Mouse (Mus musculus) MEL (cell line): Measurements from ENCODE around the gene Slc25a48. TPM values are rescaled to one million over a fixed set of nuclear protein-coding genes. Genes with fewer than 3 reads are reported as not detected.

Source experiments
- DNase-seq: peaks from one replicate; pipeline ENCODE4 v3.0.0; 2011; ENCODE audit warnings: low read depth, low spot score
- H3K27ac ChIP-seq: 2 replicates; pipeline ENCODE4 v1.5.1; 2012; ENCODE audit warnings: low read depth, mild to moderate bottlenecking, control low read depth, low read length, moderate library complexity; ENCODE audit not compliant: control insufficient read depth
- H3K27me3 ChIP-seq, 2 experiments: fragments of 150-350 bp in 1 of 2; sonication (generic) in 1 of 2; 2 replicates each; pipeline ENCODE4 v1.6.1; 2012; ENCODE audit warnings: low read length in 2 of 2, mild to moderate bottlenecking in 2 of 2, improper control_type of control experiment in 1 of 2, moderate library complexity in 1 of 2; ENCODE audit not compliant: insufficient read depth in 2 of 2, control insufficient read depth in 1 of 2
- H3K36me3 ChIP-seq, 2 experiments: 2 replicates each; pipeline ENCODE4 v1.6.1; 2012 to 2014; ENCODE audit warnings: low read length in 2 of 2, improper control_type of control experiment in 1 of 2, inconsistent platforms in 1 of 2, mild to moderate bottlenecking in 1 of 2; ENCODE audit not compliant: insufficient read depth in 2 of 2, control insufficient read depth in 1 of 2
- H3K4me1 ChIP-seq, 2 experiments: fragments of 150-350 bp in 1 of 2; sonication (generic) in 1 of 2; 2 replicates each; pipeline ENCODE4 v1.6.1; 2012; ENCODE audit warnings: low read length in 2 of 2, improper control_type of control experiment in 1 of 2, mild to moderate bottlenecking in 1 of 2; ENCODE audit not compliant: insufficient read depth in 2 of 2, control insufficient read depth in 1 of 2
- H3K4me3 ChIP-seq, 2 experiments: fragments of 150-350 bp in 1 of 2; sonication (generic) in 1 of 2; 2 replicates each; pipeline ENCODE4 v1.5.1; 2012; ENCODE audit warnings: low read depth in 2 of 2, low read length in 2 of 2, mild to moderate bottlenecking in 2 of 2, moderate library complexity in 2 of 2, control low read depth in 1 of 2, improper control_type of control experiment in 1 of 2; ENCODE audit not compliant: control insufficient read depth in 1 of 2, insufficient read depth in 1 of 2
- H3K79me2 ChIP-seq: 2 replicates; pipeline ENCODE4 v1.6.1; 2012; ENCODE audit warnings: mild to moderate bottlenecking, low read length, moderate library complexity; ENCODE audit not compliant: control insufficient read depth, poor library complexity, insufficient read depth
- H3K9ac ChIP-seq: 2 replicates; pipeline ENCODE4 v1.6.1; 2012; ENCODE audit warnings: low read depth, mild to moderate bottlenecking, control low read depth, low read length, moderate library complexity; ENCODE audit not compliant: control insufficient read depth, poor library complexity, severe bottlenecking
- H3K9me3 ChIP-seq: fragments of 150-350 bp; sonication (generic); replicated peaks from 2 replicates; pipeline ENCODE4 v1.6.1; 2012; ENCODE audit warnings: mild to moderate bottlenecking, low read length, improper control_type of control experiment, moderate library complexity; ENCODE audit not compliant: insufficient read depth
- BHLHE40 ChIP-seq: IDR thresholded peaks from 2 replicates; pipeline ENCODE4 v1.6.1; 2012; ENCODE audit warnings: low read depth, mild to moderate bottlenecking, inconsistent platforms, low read length, improper control_type of control experiment, borderline replicate concordance
- ETS1 ChIP-seq: IDR thresholded peaks from 2 replicates; pipeline ENCODE4 v1.6.1; 2012; ENCODE audit warnings: low read depth, mild to moderate bottlenecking, inconsistent platforms, low read length, improper control_type of control experiment, moderate library complexity
- HCFC1 ChIP-seq: IDR thresholded peaks from 2 replicates; pipeline ENCODE4 v1.6.1; 2012; ENCODE audit warnings: low read depth, mild to moderate bottlenecking, inconsistent platforms, low read length, improper control_type of control experiment, moderate library complexity
- JUND ChIP-seq: IDR thresholded peaks from 2 replicates; pipeline ENCODE4 v1.6.1; 2011; ENCODE audit warnings: low read depth, mild to moderate bottlenecking, improper control_type of control experiment, low read length
- KAT2A ChIP-seq: conservative IDR thresholded peaks from 2 replicates; pipeline ENCODE4 v1.6.1; 2012; ENCODE audit warnings: low read depth, low read length, improper control_type of control experiment, inconsistent platforms
- MAZ ChIP-seq: IDR thresholded peaks from 2 replicates; pipeline ENCODE4 v1.6.1; 2012; ENCODE audit warnings: low read depth, mild to moderate bottlenecking, inconsistent platforms, low read length, improper control_type of control experiment
- MEF2A ChIP-seq: IDR thresholded peaks from 2 replicates; pipeline ENCODE4 v1.6.1; 2014; ENCODE audit warnings: low read depth, mild to moderate bottlenecking, inconsistent platforms, low read length, improper control_type of control experiment; ENCODE audit not compliant: poor library complexity, insufficient replicate concordance, severe bottlenecking; ENCODE audit errors: extremely low read depth
- MYB ChIP-seq: IDR thresholded peaks from 2 replicates; pipeline ENCODE4 v1.6.1; 2011; ENCODE audit warnings: mild to moderate bottlenecking, low read depth, low read length, improper control_type of control experiment
- NELFE ChIP-seq: IDR thresholded peaks from 2 replicates; pipeline ENCODE4 v1.6.1; 2011; ENCODE audit warnings: low read depth, low read length, improper control_type of control experiment
- POLR2A ChIP-seq, 2 experiments: IDR thresholded peaks; 2 replicates each; pipeline ENCODE4 v1.6.1; 2011 to 2012; ENCODE audit warnings: low read length in 2 of 2, mild to moderate bottlenecking in 2 of 2, control low read depth in 1 of 2, improper control_type of control experiment in 1 of 2, low read depth in 1 of 2, moderate library complexity in 1 of 2; ENCODE audit not compliant: control insufficient read depth in 1 of 2, insufficient read depth in 1 of 2, poor library complexity in 1 of 2
- POLR2AphosphoS2 ChIP-seq: IDR thresholded peaks from 2 replicates; pipeline ENCODE4 v1.6.1; 2011; ENCODE audit warnings: low read length, improper control_type of control experiment
- TAL1 ChIP-seq: IDR thresholded peaks from 2 replicates; pipeline ENCODE4 v1.6.1; 2012; ENCODE audit warnings: mild to moderate bottlenecking, inconsistent platforms, low read length, moderate library complexity, mixed read lengths
- USF1 ChIP-seq: IDR thresholded peaks from 2 replicates; pipeline ENCODE4 v1.6.1; 2014; ENCODE audit warnings: low read depth, mild to moderate bottlenecking, inconsistent platforms, low read length, improper control_type of control experiment, moderate library complexity
- ZNF384 ChIP-seq: IDR thresholded peaks from 2 replicates; pipeline ENCODE4 v1.6.1; 2012; ENCODE audit warnings: low read depth, mild to moderate bottlenecking, inconsistent platforms, low read length, improper control_type of control experiment
- polyA plus RNA-seq, 2 experiments: library from polyadenylated mRNA; stranded (reverse) in 1 of 2; unstranded in 1 of 2; fragments of >175 nt in 1 of 2; fragments of >200 nt in 1 of 2; gene quantifications; 2 replicates each; pipeline versions ENCODE4 v1.2.1 to v1.2.4; 2012; ENCODE audit warnings: low replicate concordance in 2 of 2, low read depth in 1 of 2; ENCODE audit not compliant: insufficient read length in 2 of 2, insufficient read depth in 1 of 2, missing spikeins in 1 of 2
- total RNA-seq: library from RNA; depleted of rRNA; stranded (reverse); fragments of 300-350 nt; gene quantifications from 2 replicates; pipeline ENCODE4 v1.2.3, GENCODE M21; 2012

Slc25a48 gene
- total and polyA plus RNA-seq, 3 experiments = not detected

- Histone ChIP-seq H3K27me3 (no peaks in the 10 kb centered on the region), H3K4me1 (no peaks in the 10 kb centered on the region)
Observed at GRCm38 (mm10) chr13:56501866-56502420, 63.8 kb downstream of the Slc25a48 start.

GRCm38 (mm10) chr13:56506871-56507496, 68.8 kb downstream of the Slc25a48 start:
- no peak for TF ChIP-seq HCFC1
- TF ChIP-seq JUND = no peak
- TF ChIP-seq POLR2A (IDR thresholded peaks at IDR 0.05; ENCODE audit: control insufficient read depth in 1 of 2, insufficient read depth in 1 of 2, low read depth in 1 of 2, low read length in 2 of 2, poor library complexity in 1 of 2) = no peak
- TF ChIP-seq MAZ = no peak
- TF ChIP-seq NELFE = no peak
- no peak for TF ChIP-seq MYB
- TF ChIP-seq POLR2AphosphoS2 = no peak
- TF ChIP-seq ZNF384 = no peak
- TF ChIP-seq ETS1 = no peak
- no peak for TF ChIP-seq MEF2A
- TF ChIP-seq KAT2A = no peak
- no peaks in the 10 kb centered on the region for H3K27me3 ChIP-seq
- no peak overlapping the region for H3K9ac ChIP-seq
- no peak overlapping the region for H3K27ac ChIP-seq
- H3K9me3 ChIP-seq = no peaks in the 10 kb centered on the region
- H3K4me3 ChIP-seq = no peak overlapping the region
- no peaks in the 10 kb centered on the region for H3K4me1 ChIP-seq
- DNase-seq = no peak
- H3K36me3 ChIP-seq = no peaks in the 10 kb centered on the region
- no peaks in the 10 kb centered on the region for H3K79me2 ChIP-seq

More at GRCm38 (mm10) chr13:56501866-56502420, 63.8 kb downstream of the Slc25a48 start:
- H3K27ac ChIP-seq = no peak overlapping the region
- H3K79me2 ChIP-seq = no peaks in the 10 kb centered on the region
- no peak for DNase-seq
- H3K9ac ChIP-seq = no peak overlapping the region
- TF ChIP-seq TAL1 (no peak), ETS1 (no peak), POLR2A (IDR thresholded peaks at IDR 0.05; ENCODE audit: control insufficient read depth in 1 of 2, insufficient read depth in 1 of 2, low read depth in 1 of 2, low read length in 2 of 2, poor library complexity in 1 of 2) (no peak), USF1 (no peak), BHLHE40 (no peak)
- no peak overlapping the region for H3K4me3 ChIP-seq
- no peaks in the 10 kb centered on the region for H3K9me3 ChIP-seq
- H3K36me3 ChIP-seq = no peaks in the 10 kb centered on the region
